Comparison of ENCODE assay signal across 23 mouse cellular contexts in genomic region chr9:70224046-70224445, GRCm38 (mm10). TPM values are rescaled to one million over a fixed set of nuclear protein-coding genes. Genes with fewer than 3 reads are reported as not detected.
DNase-seq lines count a peak whose midpoint lies in the region; ATAC-seq and TF ChIP-seq lines count a peak whose summit lies in the region.
"Had no signal": no experiment of that assay in that cellular context is flagged by ENCODE, and none has a peak within 500 bp of the region (broad histone marks: within the 10 kb centered on the region; RNA-seq: fewer than 3 reads in every experiment).

No protein-coding gene starts in this region.

- no peak for TF ChIP-seq POLR2A in cortical plate, adult 2 months (IDR thresholded peaks at IDR 0.05; ENCODE audit: extremely low read depth, insufficient read depth, low read length)

- ATAC-seq in heart, postnatal 0 days (ENCODE audit: insufficient read depth, low read depth) = no peak
- ATAC-seq in heart, embryonic 11.5 days (replicated peaks; ENCODE audit: insufficient number of reproducible peaks, low FRiP score, low TSS enrichment) = no peak
- no peak for ATAC-seq in kidney, embryonic 16.5 days (ENCODE audit: low FRiP score, low TSS enrichment)
- no peak for ATAC-seq in megakaryocyte progenitor cell, adult 5-6 weeks (replicated peaks; ENCODE audit: poor library complexity)
- ATAC-seq: hindbrain, embryonic 16.5 days; liver, postnatal 0 days had no signal

- TF ChIP-seq EP300 in heart, postnatal 0 days (IDR thresholded peaks at IDR 0.05; ENCODE audit: low read depth) = no peak

- no peak overlapping the region for H3K4me3 ChIP-seq in heart, postnatal 0 days (ENCODE audit: low read depth, low read length)
- H3K4me3 ChIP-seq in heart, embryonic 11.5 days (ENCODE audit: low read depth, low read length) = no peak overlapping the region
- H3K4me3 ChIP-seq in kidney, embryonic 16.5 days (ENCODE audit: low read length) = no peak overlapping the region
- H3K4me3 ChIP-seq in cortical plate, adult 2 months (ENCODE audit: insufficient read depth, low read length) = no peak overlapping the region
- H3K4me3 ChIP-seq: embryonic facial prominence, embryonic 13.5 days; erythroblast, embryonic 14.5 days; forebrain, embryonic 12.5 days; heart, embryonic 13.5 days; hindbrain, embryonic 10.5 days; midbrain, embryonic 12.5 days had no signal

- no peaks in the 10 kb centered on the region for H3K36me3 ChIP-seq in heart, postnatal 0 days (replicated peaks; ENCODE audit: control insufficient read depth, insufficient read depth, low read length)
- no peaks in the 10 kb centered on the region for H3K36me3 ChIP-seq in heart, embryonic 11.5 days (ENCODE audit: control insufficient read depth, insufficient read depth, low read length)
- no peaks in the 10 kb centered on the region for H3K36me3 ChIP-seq in kidney, embryonic 16.5 days (ENCODE audit: insufficient read depth, low read length)
- H3K36me3 ChIP-seq: embryonic facial prominence, embryonic 13.5 days; forebrain, embryonic 12.5 days; heart, embryonic 13.5 days; hindbrain, embryonic 10.5 days; midbrain, embryonic 12.5 days had no signal

- H3K4me2 ChIP-seq in heart, postnatal 0 days (ENCODE audit: low read depth, low read length) = no peak overlapping the region; the same call in 1 of the 2 replicates
- H3K4me2 ChIP-seq in heart, embryonic 11.5 days = no peak overlapping the region
- 0 out of 2 replicates have a peak overlapping the region, but pooled peaks have one; percentile 4 for H3K4me2 ChIP-seq in kidney, embryonic 16.5 days (replicated peaks; ENCODE audit: low read depth, low read length)
- H3K4me2 ChIP-seq: embryonic facial prominence, embryonic 13.5 days; forebrain, embryonic 12.5 days; heart, embryonic 13.5 days; liver, embryonic 11.5 days; midbrain, embryonic 12.5 days had no signal

- 60% methylated on average over 4 of the region's 4 CpGs for WGBS in heart, postnatal 0 days
- WGBS in heart, embryonic 11.5 days (ENCODE audit: insufficient replicate concordance) = 79% methylated on average over 4 of the region's 4 CpGs
- 41% methylated on average over 4 of the region's 4 CpGs for WGBS in kidney, embryonic 16.5 days

- H3K4me1 ChIP-seq in heart, postnatal 0 days (ENCODE audit: control insufficient read depth, insufficient read depth) = peaks cover 26% of the 10 kb centered on the region
- H3K4me1 ChIP-seq in heart, embryonic 11.5 days (ENCODE audit: control insufficient read depth, insufficient read depth, low read length) = peaks cover 15% of the 10 kb centered on the region
- H3K4me1 ChIP-seq in kidney, embryonic 16.5 days (ENCODE audit: insufficient read depth, low read length) = peaks cover 30% of the 10 kb centered on the region
- no peaks in the 10 kb centered on the region for H3K4me1 ChIP-seq in cortical plate, adult 2 months (ENCODE audit: control insufficient read depth, insufficient read depth, low read length)
- H3K4me1 ChIP-seq: forebrain, embryonic 12.5 days had no signal

- DNase-seq in heart, postnatal 0 days (ENCODE audit: low spot score) = no peak
- no peak for DNase-seq in kidney, adult 11 months
- peak; percentile 32 for DNase-seq in kidney, postnatal 14 days
- DNase-seq: adrenal gland, adult 2 months; cerebellum, adult 2 months; cerebellum, postnatal 25 days; embryo, embryonic 11 days; layer of hippocampus, adult 9-11 months; liver, postnatal 0 days; lung, postnatal 14 days; right cerebral cortex, postnatal 14 days had no signal

- H3K9ac ChIP-seq in heart, postnatal 0 days (replicated peaks; ENCODE audit: low read depth, low read length) = no peak overlapping the region
- H3K9ac ChIP-seq in heart, embryonic 11.5 days (ENCODE audit: low read depth, low read length) = no peak overlapping the region
- no peak overlapping the region for H3K9ac ChIP-seq in kidney, embryonic 16.5 days (replicated peaks; ENCODE audit: low read length)
- H3K9ac ChIP-seq: embryonic facial prominence, embryonic 13.5 days; forebrain, embryonic 12.5 days; heart, embryonic 13.5 days; liver, postnatal 0 days; midbrain, embryonic 12.5 days had no signal

- no peaks in the 10 kb centered on the region for H3K27me3 ChIP-seq in heart, postnatal 0 days (ENCODE audit: control insufficient read depth, insufficient read depth, low read length)
- no peaks in the 10 kb centered on the region for H3K27me3 ChIP-seq in heart, embryonic 11.5 days (ENCODE audit: control insufficient read depth, insufficient read depth, low read length)
- no peaks in the 10 kb centered on the region for H3K27me3 ChIP-seq in kidney, embryonic 16.5 days (ENCODE audit: insufficient read depth, low read length)
- H3K27me3 ChIP-seq: embryonic facial prominence, embryonic 13.5 days; forebrain, embryonic 12.5 days; heart, embryonic 13.5 days; midbrain, embryonic 12.5 days had no signal

- TF ChIP-seq CTCF in heart, postnatal 0 days (IDR thresholded peaks at IDR 0.05; ENCODE audit: low read depth) = no peak
- no peak for TF ChIP-seq CTCF in cortical plate, adult 2 months (IDR thresholded peaks at IDR 0.05; ENCODE audit: extremely low read depth, insufficient read depth, low read length)

- H3K9me3 ChIP-seq in heart, postnatal 0 days (replicated peaks; ENCODE audit: control insufficient read depth, low read length) = no peaks in the 10 kb centered on the region
- H3K9me3 ChIP-seq in heart, embryonic 11.5 days (replicated peaks; ENCODE audit: control insufficient read depth, low read length) = no peaks in the 10 kb centered on the region
- no peaks in the 10 kb centered on the region for H3K9me3 ChIP-seq in kidney, embryonic 16.5 days (ENCODE audit: low read length)
- H3K9me3 ChIP-seq: embryonic facial prominence, embryonic 13.5 days; forebrain, embryonic 12.5 days; heart, embryonic 13.5 days; hindbrain, embryonic 10.5 days; midbrain, embryonic 12.5 days had no signal

- H3K27ac ChIP-seq in heart, postnatal 0 days (ENCODE audit: low read depth) = peak overlapping the region; percentile 4; the same call in 1 of the 2 replicates
- H3K27ac ChIP-seq in heart, embryonic 11.5 days (ENCODE audit: low read depth, low read length) = no peak overlapping the region
- H3K27ac ChIP-seq in kidney, embryonic 16.5 days (ENCODE audit: low read length) = peak overlapping the region; percentile 43; the same call in 1 of the 2 replicates
- H3K27ac ChIP-seq in cortical plate, adult 2 months (ENCODE audit: insufficient read depth, low read length) = peak overlapping the region; percentile 62; the same call in 1 of the 2 replicates
- H3K27ac ChIP-seq: embryonic facial prominence, embryonic 13.5 days; forebrain, embryonic 12.5 days; heart, embryonic 13.5 days; hindbrain, embryonic 10.5 days; midbrain, embryonic 12.5 days had no signal

RNA-seq across cellular contexts. Expression of gene Myo1e, which starts 16.9 kb away (rescaled TPM):
- total RNA-seq in heart, postnatal 0 days (2014; rRNA removed; ENCODE audit: low replicate concordance) = 7.0 and 8.1 TPM in 2 replicates
- 5.0 and 6.6 TPM in 2 replicates for polyA plus RNA-seq in heart, postnatal 0 days (2015; fragmentation: Nextera tagmentation; extraction: Ambion mirVana)
- polyA plus RNA-seq in heart, embryonic 11.5 days (2014; fragmentation: Nextera tagmentation; extraction: Ambion mirVana) = 10.7 and 11.2 TPM in 2 replicates
- polyA plus RNA-seq in kidney, embryonic 16.5 days (2015; fragmentation: Nextera tagmentation; extraction: Ambion mirVana) = 26.4 and 27.8 TPM in 2 replicates
- 8.7 and 9.4 TPM in 2 replicates for polyA plus RNA-seq in cortical plate, adult 2 months (2012; rRNA removed)
- 0.10 TPM in 1 of 2 replicates, not detected in the other for total RNA-seq in megakaryocyte progenitor cell, adult 5-6 weeks (2015)
- total RNA-seq in megakaryocyte progenitor cell, adult 5-6 weeks (2017) = 0.03 TPM in 1 of 2 replicates, not detected in the other
